Mouse (Mus musculus): ENCODE measurements around the gene Gm44503.

- TF ChIP-seq CTCF (IDR thresholded peaks at IDR 0.05; ENCODE audit: control insufficient read depth, insufficient read depth, insufficient replicate concordance, low read depth, low read length) = peak; percentile 26; the same call in 1 of the 2 replicates
- TF ChIP-seq POLR2A (IDR thresholded peaks at IDR 0.05; ENCODE audit: control insufficient read depth, low read depth, low read length) = no peak
Observed at GRCm38 (mm10) chr9:72935309-72935708, 23.3 kb upstream of the Gm44503 start.

Data from testis, adult 2 months (tissue).